Mouse (Mus musculus): Measurements from ENCODE around the gene Slc18a2.

GRCm38 (mm10) chr19:59221131-59221530 lies 39.6 kb upstream of the Slc18a2 start:
- TF ChIP-seq CTCF (IDR thresholded peaks at IDR 0.05; ENCODE audit: control insufficient read depth, insufficient read depth, insufficient read length) (no peak), USF1 (IDR thresholded peaks at IDR 0.05; ENCODE audit: low read depth) (no peak), CEBPB (IDR thresholded peaks at IDR 0.05; ENCODE audit: low read depth) (no peak), MYOD1 (IDR thresholded peaks at IDR 0.05; ENCODE audit: control insufficient read depth, insufficient read length, low read depth) (no peak), MAX (IDR thresholded peaks at IDR 0.05) (no peak), MYOG (IDR thresholded peaks at IDR 0.05; ENCODE audit: control insufficient read depth, extremely low read depth, insufficient read length) (no peak)

Measured in C2C12 (cell line).